Mouse (Mus musculus): ENCODE measurements around the gene Gtsf1. TPM values are rescaled to one million over a fixed set of nuclear protein-coding genes. Genes with fewer than 3 reads are reported as not detected.
"Not testable (repeated sequence)": the region's sequence is repeated elsewhere in the genome, so short reads cannot be mapped to it uniquely, and the experiment has no call there.

Gtsf1 gene
- not detected in 2 replicates for polyA plus RNA-seq (2016; fragmentation: Nextera tagmentation; extraction: Ambion mirVana)

DNA sequence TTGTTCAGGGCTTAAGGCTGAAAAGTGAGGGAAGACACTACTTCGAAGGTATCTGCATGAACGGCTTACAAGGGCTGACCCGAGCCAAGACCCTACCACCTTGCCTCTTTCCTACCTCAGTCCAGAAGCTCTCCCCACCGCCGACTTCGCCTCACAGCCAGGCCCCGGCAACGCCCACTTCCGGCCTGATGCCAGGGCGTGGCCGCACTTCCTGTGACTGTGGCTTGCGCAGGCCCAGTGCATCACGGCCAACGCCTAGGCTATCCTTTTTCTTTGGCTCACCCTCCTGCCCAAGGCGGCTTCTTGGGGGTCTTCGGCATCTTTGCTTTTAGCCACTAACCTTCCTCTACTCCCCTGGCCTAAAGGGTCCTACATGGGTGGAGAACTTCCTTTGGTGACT lies at the start of gene Gtsf1:
TSS of gene Gtsf1 (minus strand) at position 230 of the 400 bp plus-strand sequence.
- 95% methylated on average over 16 of the region's 16 CpGs for WGBS
- no peak within 1 kb of the TSS for H3K4me2 ChIP-seq (replicated peaks)

DNA sequence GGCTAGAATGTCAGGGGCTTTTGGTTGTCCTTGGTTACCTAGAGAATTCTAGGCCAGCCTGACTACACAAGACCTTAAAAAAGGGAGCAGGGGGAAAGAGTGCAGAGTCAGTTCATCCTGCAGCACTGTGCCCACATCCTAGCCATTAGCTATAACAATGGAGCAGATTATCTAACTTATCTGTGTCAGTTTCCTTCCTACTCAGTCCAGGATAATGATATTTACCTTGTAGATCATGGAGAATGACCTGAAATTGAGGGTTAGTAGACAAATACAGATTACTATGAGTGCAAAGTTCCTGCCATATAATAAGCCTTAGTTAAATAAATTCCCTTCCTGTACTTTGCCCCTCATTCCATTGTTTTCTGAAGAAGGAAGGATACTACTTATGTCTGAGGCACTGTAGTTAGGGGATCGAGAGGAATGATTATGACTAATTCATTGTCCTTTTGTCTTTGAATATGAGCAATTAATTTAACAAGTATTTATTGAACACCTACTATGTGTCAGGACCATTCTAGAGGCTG lies 48.9 kb upstream of the Gtsf1 start:
- Histone ChIP-seq H3K27ac (no peak overlapping the region), H3K9ac (no peak overlapping the region), H3K36me3 (no peaks in the 10 kb centered on the region), H3K4me1 (no peaks in the 10 kb centered on the region), H3K4me2 (replicated peaks) (no peak overlapping the region), H3K27me3 (replicated peaks) (no peaks in the 10 kb centered on the region), H3K4me3 (no peak overlapping the region), H3K9me3 (no peaks in the 10 kb centered on the region)
- 78% methylated on average over 1 of the region's 1 CpGs for WGBS
- ATAC-seq (ENCODE audit: low FRiP score, low read depth), result no peak

More for the DNA sequence above, at the start of gene Gtsf1:
- H3K9me3 ChIP-seq, result no peaks in the 10 kb centered on the region
- H3K36me3 ChIP-seq, result no peaks in the 10 kb centered on the region
- no peaks in the 10 kb centered on the region for H3K27me3 ChIP-seq (replicated peaks)
- no peak within 1 kb of the TSS for H3K9ac ChIP-seq
- ATAC-seq (ENCODE audit: low FRiP score, low read depth), result no peak
- no peaks in the 10 kb centered on the region for H3K4me1 ChIP-seq
- no peak within 1 kb of the TSS for H3K4me3 ChIP-seq
- H3K27ac ChIP-seq, result no peak within 1 kb of the TSS

DNA sequence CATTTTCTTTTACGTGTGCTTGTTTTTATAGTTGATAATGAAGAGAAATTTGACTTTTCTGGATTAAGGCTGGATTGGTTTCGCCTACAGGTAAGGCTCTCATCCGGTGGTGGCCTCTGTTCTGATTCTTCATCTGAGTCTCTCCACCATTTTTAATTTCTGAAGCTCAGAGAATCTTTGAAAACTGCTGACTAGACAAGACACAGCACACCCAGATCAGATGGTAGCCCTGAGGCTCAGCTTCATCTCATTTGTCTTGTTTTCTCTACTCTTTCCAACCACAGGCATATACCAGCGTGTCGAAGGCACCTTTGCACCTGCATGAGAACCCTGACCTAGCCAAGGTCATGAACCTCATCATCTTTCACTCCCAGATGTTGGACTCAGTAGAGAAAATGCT lies 43.5 kb upstream of the Gtsf1 start:
- ATAC-seq (ENCODE audit: low FRiP score, low read depth), result no peak
- H3K36me3 ChIP-seq, result no peaks in the 10 kb centered on the region
- no peak overlapping the region for H3K27ac ChIP-seq
- no peaks in the 10 kb centered on the region for H3K4me1 ChIP-seq
- no peak overlapping the region for H3K9ac ChIP-seq
- WGBS, result 91% methylated on average over 5 of the region's 5 CpGs
- H3K4me3 ChIP-seq, result no peak overlapping the region
- no peaks in the 10 kb centered on the region for H3K9me3 ChIP-seq
- no peak overlapping the region for H3K4me2 ChIP-seq (replicated peaks)
- H3K27me3 ChIP-seq (replicated peaks), result no peaks in the 10 kb centered on the region

DNA sequence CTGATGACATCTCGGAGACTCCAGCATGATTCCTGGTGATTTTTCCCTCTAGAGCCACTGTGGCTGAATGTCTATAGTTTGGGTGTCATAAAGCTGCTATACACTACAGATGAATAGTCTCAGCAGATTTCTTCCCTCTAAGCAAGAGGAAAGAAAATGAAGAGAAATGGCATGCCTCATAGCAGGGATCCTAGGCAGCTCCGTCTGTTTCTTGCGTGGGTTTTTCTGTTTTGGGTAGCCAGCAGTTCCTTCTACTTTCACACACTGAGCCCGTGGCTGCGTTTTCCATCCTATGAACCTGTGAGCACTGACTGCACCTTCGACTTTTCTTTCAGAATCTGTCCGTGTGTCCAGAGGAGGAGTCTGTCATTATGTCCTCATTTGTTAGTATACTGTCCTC lies 42.9 kb upstream of the Gtsf1 start:
- no peaks in the 10 kb centered on the region for H3K36me3 ChIP-seq
- no peak overlapping the region for H3K4me3 ChIP-seq
- WGBS, result 89% methylated on average over 7 of the region's 7 CpGs
- H3K9ac ChIP-seq, result no peak overlapping the region
- no peak overlapping the region for H3K27ac ChIP-seq
- no peaks in the 10 kb centered on the region for H3K27me3 ChIP-seq (replicated peaks)
- H3K4me2 ChIP-seq (replicated peaks), result no peak overlapping the region
- H3K4me1 ChIP-seq, result no peaks in the 10 kb centered on the region
- no peaks in the 10 kb centered on the region for H3K9me3 ChIP-seq
- no peak for ATAC-seq (ENCODE audit: low FRiP score, low read depth)

DNA sequence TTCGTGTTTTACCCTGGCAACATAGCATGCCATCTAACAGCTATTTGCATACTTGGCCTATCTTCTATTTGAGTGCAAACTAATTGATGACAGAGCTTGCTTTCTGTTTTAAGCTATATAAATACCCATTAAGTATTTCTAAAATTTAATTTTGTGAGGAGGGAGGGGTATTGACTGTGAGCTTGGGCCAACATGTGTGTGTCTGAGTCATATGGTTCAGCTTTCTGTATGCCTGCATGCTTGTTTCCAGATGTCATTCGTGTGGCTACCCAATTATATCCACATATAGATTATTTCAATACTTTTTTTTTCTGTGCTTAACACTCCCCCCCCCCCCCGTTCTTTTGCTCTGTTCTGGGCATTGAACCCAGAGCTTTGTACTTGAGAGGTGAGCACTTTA lies 42.0 kb upstream of the Gtsf1 start:
- ATAC-seq (ENCODE audit: low FRiP score, low read depth), result no peak
- no peak overlapping the region for H3K4me3 ChIP-seq
- H3K36me3 ChIP-seq, result no peaks in the 10 kb centered on the region
- WGBS, result 78% methylated on average over 3 of the region's 3 CpGs
- no peaks in the 10 kb centered on the region for H3K9me3 ChIP-seq
- no peak overlapping the region for H3K4me2 ChIP-seq (replicated peaks)
- H3K4me1 ChIP-seq, result no peaks in the 10 kb centered on the region
- no peak overlapping the region for H3K9ac ChIP-seq
- H3K27ac ChIP-seq, result no peak overlapping the region
- H3K27me3 ChIP-seq (replicated peaks), result no peaks in the 10 kb centered on the region

DNA sequence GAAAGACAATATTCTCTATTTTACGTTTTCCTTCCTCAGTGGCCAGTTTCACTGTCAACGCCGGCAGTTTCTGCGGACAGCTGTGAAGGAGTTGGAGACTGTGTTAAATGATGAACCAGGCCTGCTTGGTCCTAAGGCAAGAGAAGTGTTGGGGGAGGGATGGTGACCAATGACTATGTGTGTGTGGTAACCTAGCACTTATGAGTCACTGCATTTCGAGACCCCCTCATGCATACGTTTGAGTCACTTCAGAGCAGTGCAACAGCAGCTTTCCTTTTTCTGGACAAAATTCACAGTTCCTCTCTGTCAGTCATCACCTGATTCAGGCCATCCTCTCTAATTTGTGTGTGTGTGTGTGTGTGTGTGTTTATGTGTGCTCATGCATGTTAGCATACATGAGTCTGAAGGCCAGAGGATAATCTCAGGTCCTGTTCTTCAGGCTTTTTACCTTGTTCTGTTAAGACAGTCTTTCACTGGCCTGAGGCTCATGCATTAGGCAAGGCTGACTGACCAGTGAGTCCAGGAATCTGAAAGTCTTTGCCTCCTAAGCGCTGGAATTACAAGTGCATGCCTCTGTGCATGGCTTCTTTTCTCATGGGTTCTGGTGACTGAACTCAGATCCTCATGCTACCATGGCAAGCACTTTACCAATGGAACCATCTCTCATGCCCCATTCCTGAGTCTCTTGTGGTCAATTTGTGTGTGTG lies 41.4 kb upstream of the Gtsf1 start:
- no peaks in the 10 kb centered on the region for H3K27me3 ChIP-seq (replicated peaks)
- no peak for ATAC-seq (ENCODE audit: low FRiP score, low read depth)
- no peaks in the 10 kb centered on the region for H3K36me3 ChIP-seq
- no peak overlapping the region for H3K27ac ChIP-seq
- WGBS, result 86% methylated on average over 7 of the region's 7 CpGs
- H3K4me3 ChIP-seq, result no peak overlapping the region
- H3K9ac ChIP-seq, result no peak overlapping the region
- H3K4me2 ChIP-seq (replicated peaks), result no peak overlapping the region
- no peaks in the 10 kb centered on the region for H3K9me3 ChIP-seq
- no peaks in the 10 kb centered on the region for H3K4me1 ChIP-seq

DNA sequence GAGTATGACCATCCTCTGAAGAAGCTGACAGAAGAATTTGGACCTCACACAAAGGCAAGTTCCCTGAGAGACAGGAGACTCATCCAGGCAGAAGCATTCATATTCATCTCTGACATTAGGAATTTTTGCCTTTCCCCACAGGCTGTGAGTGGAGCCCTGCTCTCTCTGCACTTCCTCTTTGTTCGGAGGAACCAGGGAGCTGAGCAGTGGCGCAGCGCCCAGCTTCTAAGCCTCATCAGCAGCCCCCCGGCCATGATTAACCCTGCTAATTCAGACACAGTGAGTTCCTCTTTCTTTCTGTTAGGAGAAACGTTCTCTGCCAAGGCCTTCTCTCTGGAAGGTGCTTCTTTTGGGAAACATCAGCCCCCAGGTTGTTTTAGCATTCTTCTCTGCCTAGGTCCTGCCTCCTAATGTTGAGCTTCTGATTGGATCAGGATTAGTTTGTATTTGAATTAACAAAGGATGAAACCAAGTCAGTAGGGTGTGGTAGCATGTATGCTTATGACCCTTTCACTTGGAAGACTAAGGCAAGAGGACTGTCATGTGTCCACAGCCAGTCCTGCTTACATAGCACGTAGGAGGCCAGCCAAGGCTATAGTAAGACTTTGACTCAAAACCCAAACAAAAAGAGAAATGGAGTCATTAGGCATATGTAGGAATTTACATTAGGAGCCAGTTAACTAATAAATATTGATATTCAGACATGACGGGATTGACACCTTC lies 32.4 kb upstream of the Gtsf1 start:
- no peaks in the 10 kb centered on the region for H3K36me3 ChIP-seq
- no peak for ATAC-seq (ENCODE audit: low FRiP score, low read depth)
- H3K9me3 ChIP-seq, result no peaks in the 10 kb centered on the region
- WGBS, result 85% methylated on average over 7 of the region's 7 CpGs
- H3K4me1 ChIP-seq, result no peaks in the 10 kb centered on the region
- H3K4me2 ChIP-seq (replicated peaks), result no peak overlapping the region
- no peak overlapping the region for H3K4me3 ChIP-seq
- no peak overlapping the region for H3K27ac ChIP-seq
- H3K9ac ChIP-seq, result no peak overlapping the region
- no peaks in the 10 kb centered on the region for H3K27me3 ChIP-seq (replicated peaks)

DNA sequence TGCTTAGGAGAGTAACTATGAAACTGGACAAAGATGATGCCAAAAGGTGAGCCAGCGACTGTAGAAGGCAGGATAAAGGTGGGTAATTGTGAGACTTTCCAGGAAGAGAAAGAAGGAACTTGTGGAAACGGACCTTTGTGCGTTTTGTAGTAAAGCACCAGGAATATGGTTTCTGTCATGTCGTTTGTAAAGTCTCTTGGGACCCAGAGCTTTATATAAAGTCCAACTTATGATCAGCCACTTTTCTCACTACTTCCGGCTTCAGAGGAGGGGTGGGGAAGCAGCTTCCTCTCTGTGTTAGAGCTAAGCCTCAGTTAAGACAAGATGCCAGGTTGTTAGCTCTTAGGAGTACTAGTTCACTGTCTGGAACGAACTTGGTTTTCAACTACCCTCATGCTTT lies 24.2 kb upstream of the Gtsf1 start:
- no peak overlapping the region for H3K4me3 ChIP-seq
- WGBS, result 90% methylated on average over 6 of the region's 6 CpGs
- no peak overlapping the region for H3K27ac ChIP-seq
- H3K27me3 ChIP-seq (replicated peaks), result no peaks in the 10 kb centered on the region
- no peaks in the 10 kb centered on the region for H3K36me3 ChIP-seq
- H3K4me2 ChIP-seq (replicated peaks), result no peak overlapping the region
- no peaks in the 10 kb centered on the region for H3K9me3 ChIP-seq
- no peak overlapping the region for H3K9ac ChIP-seq
- ATAC-seq (ENCODE audit: low FRiP score, low read depth), result no peak
- H3K4me1 ChIP-seq, result no peaks in the 10 kb centered on the region

DNA sequence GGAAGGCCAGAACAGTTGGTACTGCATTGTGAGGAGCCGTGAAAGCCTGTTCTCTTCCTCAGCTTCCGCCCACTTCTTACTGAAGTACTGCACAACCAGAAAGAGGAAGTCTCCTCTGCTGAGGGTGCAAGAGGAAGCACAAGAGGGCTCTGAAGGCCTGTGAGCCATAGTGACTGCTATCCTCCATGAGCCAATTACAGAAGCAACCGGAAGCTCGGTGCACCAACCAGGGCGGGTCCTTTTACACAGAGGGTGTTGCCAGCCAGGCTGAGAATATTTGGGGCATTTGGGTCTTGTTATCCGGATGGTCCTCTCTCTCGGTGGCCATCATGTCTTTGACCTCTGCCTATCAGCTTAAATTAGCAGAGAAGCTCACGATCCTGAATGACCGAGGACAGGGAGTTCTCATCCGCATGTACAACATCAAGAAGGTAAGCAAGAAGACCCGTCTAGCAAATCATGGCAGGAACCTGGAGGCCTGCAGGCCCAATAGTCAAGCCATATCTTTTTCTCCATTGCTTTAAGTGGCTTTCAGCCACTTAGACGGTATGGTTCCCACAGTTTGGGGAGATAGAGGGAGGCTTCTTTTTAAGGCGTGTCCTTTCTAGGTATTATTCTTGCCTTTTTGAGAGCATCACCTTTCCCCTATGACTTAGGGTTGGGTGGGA lies 23.4 kb upstream of the Gtsf1 start, which contains the start of gene Nckap1l:
TSS of gene Nckap1l (plus strand) at position 244 of the 668 bp plus-strand sequence.
- Histone ChIP-seq H3K27me3 (replicated peaks) (no peaks in the 10 kb centered on the region), H3K4me2 (replicated peaks) (no peak within 1 kb of the TSS), H3K9me3 (no peaks in the 10 kb centered on the region), H3K36me3 (no peaks in the 10 kb centered on the region), H3K27ac (no peak within 1 kb of the TSS), H3K4me3 (no peak within 1 kb of the TSS), H3K9ac (no peak within 1 kb of the TSS), H3K4me1 (no peaks in the 10 kb centered on the region)
- no peak for ATAC-seq (ENCODE audit: low FRiP score, low read depth)
- 91% methylated on average over 13 of the region's 13 CpGs for WGBS

DNA sequence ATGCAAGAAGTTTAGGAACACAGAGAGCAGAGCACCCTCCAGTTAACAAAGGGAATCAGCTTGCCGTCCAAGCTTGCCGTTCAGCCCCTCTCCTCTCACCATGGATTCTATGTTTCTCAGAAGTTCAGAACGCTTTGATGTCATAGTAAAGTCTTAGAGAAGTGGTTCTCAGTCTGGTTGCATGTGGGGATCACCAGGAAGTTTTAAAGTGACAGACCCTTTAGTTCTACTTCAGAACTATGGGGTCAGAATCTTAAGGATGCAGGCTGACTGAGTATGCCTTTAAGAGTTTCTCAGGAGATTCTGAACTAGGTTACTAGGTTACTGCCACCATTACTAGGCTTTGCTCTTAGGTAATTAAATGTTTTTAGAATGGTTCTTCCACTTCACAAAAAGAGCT lies 18.1 kb upstream of the Gtsf1 start, which contains the start of gene Gtsf2:
TSS of gene Gtsf2 (minus strand) at position 101 of the 400 bp plus-strand sequence.
- Histone ChIP-seq H3K9ac (no peak within 1 kb of the TSS), H3K4me2 (replicated peaks) (no peak within 1 kb of the TSS), H3K36me3 (no peaks in the 10 kb centered on the region), H3K27me3 (replicated peaks) (no peaks in the 10 kb centered on the region), H3K27ac (no peak within 1 kb of the TSS), H3K4me3 (no peak within 1 kb of the TSS), H3K4me1 (no peaks in the 10 kb centered on the region), H3K9me3 (no peaks in the 10 kb centered on the region)
- 13% methylated on average over 3 of the region's 3 CpGs for WGBS
- ATAC-seq (ENCODE audit: low FRiP score, low read depth), result no peak

DNA sequence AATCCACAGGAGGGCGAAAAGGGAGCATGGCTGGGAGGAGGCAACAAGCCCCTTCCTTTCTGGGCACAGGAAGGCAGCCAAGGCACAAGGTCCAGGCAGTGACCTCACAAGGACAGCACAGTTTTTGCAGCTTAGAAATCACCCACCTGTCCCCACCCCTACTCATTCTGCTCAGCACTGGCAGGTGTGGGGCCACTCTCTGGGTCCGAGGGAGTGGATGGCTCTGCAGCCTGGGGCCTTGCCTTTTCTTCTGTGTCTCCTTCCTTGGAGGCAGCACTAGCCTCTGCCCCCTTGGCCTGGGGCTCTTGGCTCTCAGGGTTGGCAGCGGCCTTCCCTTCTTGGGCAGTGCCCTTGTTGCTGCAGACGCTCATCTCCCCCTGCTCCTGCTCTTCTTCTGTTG lies 15.7 kb upstream of the Gtsf1 start:
- H3K4me2 ChIP-seq (replicated peaks); ATAC-seq (ENCODE audit: low FRiP score, low read depth); H3K9ac ChIP-seq; H3K27me3 ChIP-seq (replicated peaks); H3K36me3 ChIP-seq; H3K27ac ChIP-seq; H3K4me1 ChIP-seq; H3K4me3 ChIP-seq; H3K9me3 ChIP-seq: not testable (repeated sequence)
- 88% methylated on average over 4 of the region's 4 CpGs for WGBS

DNA sequence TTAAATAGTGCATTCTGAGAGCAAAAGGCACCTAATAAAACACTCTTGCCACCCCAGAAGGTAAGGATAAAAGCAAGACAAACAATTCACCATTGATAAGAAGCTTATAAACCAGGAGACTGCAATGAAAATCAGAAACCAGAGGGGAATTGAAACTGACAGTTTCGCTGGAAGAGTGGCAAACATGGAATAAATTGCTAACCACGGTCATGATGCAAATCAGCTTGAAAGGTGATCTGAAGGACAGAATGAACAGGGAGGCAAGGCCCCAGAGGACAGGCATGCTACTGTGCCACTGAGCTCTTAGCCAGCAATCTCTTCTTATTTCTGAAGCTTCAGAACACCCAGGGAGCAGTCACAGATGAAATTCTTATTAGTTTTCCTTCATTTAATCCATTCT lies 3.3 kb downstream of the Gtsf1 start:
- Histone ChIP-seq H3K4me3 (no peak overlapping the region), H3K27ac (no peak overlapping the region), H3K9me3 (no peaks in the 10 kb centered on the region), H3K4me2 (replicated peaks) (no peak overlapping the region), H3K36me3 (no peaks in the 10 kb centered on the region), H3K9ac (no peak overlapping the region), H3K4me1 (no peaks in the 10 kb centered on the region), H3K27me3 (replicated peaks) (no peaks in the 10 kb centered on the region)
- WGBS, result 63% methylated on average over 2 of the region's 2 CpGs
- ATAC-seq (ENCODE audit: low FRiP score, low read depth), result no peak
